Mouse (Mus musculus): ENCODE results near the gene Slc24a3.

The Slc24a3 gene

DNA sequence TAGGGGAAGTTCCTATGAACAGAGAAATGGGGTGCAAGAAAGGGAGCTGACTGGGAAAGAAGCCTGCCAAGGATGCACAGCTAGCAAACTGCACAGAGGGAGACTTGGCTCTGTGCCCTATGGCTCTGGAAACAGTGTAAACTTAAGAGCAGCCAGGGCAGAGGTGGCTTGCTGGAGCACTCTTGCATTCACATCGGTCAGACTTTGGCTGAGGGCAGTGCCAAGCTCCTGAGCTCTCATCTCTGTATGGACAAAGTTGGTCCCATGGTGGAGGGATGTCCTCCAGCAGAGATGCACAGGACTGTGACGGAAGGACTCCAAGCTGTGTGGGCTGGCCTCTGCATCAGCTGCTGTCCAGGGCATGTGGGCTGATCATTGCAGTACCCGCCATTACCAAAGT is 516.0 kb downstream of the Slc24a3 start:
- DNase-seq (ENCODE audit: low spot score in 2 of 2) = peak in 1 of 2 experiments; percentile 60

DNA sequence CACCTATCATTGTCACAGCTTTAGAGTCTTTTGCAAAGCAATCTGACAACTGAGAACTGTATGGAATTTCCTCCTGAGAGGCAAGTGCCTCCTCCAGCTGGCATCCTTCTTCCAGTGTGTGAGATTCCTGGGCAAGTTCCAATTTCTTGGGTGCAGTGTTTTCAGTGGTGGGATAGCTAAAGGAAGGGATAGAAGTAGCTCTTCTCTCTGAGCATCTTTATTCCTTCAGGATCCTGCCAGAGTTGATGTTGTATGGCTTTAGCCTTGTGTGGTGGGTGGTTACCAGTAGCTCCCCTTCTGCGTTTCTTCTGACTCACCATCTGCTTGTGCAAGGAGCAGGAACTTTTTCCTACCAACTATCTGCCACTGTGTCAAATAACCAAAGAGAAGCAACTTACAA is 516.6 kb downstream of the Slc24a3 start:
- DNase-seq (ENCODE audit: low spot score in 2 of 2) = no peak

DNA sequence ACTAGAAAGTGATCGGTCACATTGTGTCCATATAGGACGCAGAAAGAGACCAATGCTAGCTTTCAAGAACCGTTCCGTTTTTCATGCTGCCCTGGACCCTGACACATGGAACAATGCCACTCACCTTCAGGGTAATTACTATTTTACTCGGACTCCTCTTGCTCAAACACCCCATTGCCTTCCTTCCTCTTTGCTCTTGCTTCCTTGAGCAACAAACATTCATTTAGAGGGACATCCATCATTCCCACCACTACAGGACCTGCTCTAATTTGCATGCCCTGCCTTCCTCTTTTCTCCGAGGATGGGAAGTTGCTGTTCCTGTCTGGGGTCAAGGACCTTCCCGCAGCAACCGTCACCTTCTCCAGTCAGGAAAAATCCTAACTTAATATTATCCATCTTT is 517.3 kb downstream of the Slc24a3 start:
- DNase-seq (ENCODE audit: low spot score in 2 of 2) = no peak

DNA sequence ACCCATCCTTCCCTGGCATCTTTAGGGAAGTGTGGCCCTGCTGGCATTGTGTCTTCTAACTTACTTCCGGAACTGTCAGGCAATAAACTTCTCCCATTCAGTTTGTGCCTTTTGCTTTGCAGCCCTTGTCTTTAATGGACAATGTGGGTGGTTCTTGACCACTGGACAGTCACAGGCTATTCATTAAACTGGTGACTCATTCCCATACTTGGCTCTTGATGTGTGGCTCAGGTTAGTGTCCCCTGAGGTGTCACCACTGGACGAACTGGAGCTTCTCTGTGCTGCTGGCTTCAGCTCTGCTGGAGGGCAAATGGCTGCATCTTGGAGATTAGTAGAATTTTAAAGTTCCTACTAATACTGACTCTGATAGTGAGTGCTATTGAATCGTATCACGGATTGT is 518.5 kb downstream of the Slc24a3 start:
- no peak for DNase-seq (ENCODE audit: low spot score in 2 of 2)

DNA sequence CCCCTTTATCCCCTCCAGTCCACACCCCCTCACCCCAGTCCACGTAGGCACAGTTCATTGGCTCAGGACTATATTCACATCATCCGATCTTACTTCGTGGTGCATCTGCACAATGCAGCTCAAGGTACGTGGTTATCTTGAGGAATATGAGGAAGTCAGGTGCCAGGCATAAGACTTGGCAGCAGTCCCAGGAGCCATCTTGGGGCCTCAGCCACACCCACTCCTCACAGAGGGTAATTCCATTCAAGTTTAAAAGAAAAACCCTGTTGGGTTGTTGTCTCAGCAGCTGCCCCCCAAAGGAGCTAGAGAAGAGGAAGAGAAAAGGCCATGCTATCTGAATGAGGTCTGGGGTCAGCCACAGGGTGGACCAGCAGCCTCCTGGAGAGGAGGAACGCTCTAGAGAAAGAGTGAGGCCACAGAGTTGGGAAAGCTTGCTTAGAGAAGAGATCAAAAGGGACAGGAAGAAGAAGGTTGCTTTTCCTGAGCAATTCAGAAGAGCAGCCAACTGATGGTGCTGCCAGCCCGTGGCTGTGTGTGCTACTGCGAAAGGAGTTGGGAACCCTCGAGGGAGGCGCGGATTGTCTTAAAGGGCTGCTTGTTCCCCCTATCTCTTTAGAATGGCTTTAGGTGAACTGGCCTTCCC is 523.9 kb downstream of the Slc24a3 start:
- no peak for DNase-seq (ENCODE audit: low spot score in 2 of 2)
